Mouse (Mus musculus) heart, adult 11 months (tissue): ENCODE measurements around the gene Gm21987.
"Not testable (repeated sequence)": the region's sequence is repeated elsewhere in the genome, so short reads cannot be mapped to it uniquely, and the experiment has no call there.

Experiments used
- DNase-seq: peaks from one replicate; pipeline ENCODE4 v3.0.0; 2022

The Gm21987 gene

DNA sequence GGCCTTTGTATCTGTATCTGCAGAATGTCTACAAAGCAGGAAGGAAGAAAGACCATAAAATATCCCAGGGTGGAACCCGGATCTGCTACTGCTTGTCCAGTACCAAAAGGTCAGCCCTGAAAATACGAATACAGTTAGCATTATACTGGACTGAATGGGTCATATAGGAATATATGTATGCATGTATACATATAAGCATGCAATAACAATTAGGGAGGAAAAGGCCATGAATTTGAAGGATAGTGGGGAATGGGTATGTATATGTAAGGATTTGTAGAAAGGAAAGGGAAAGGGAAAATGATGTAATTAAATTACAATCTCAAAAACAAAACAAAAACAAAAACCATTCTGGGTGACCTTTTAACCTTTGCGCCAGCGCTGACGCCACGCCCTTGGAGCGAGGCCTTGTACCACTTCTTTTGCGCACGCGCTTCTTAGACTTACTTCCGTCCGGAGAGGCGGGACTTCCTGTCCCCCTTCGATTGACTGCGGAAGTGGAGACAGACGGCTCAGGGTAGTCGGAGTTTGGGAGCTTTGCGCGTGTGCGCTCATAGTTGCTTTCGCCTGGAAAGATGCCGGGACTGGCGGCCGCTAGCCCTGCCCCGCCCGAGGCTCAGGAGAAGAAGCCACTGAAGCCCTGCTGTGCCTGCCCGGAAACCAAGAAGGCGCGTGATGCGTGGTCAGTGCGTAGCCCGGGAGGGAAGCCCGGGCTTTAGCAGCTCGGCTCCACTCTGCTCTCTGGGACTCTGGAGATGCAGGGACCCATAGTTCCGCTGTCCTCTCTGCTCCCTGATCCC is at the start of gene Gm21987, which contains the start of gene Cox17:
Gene Gm21987 (plus strand): TSS at position 512 of the 797 bp plus-strand sequence.
Gene Cox17 (plus strand): TSS at position 463 of the 797 bp plus-strand sequence.
- peak; percentile 100 for DNase-seq

DNA sequence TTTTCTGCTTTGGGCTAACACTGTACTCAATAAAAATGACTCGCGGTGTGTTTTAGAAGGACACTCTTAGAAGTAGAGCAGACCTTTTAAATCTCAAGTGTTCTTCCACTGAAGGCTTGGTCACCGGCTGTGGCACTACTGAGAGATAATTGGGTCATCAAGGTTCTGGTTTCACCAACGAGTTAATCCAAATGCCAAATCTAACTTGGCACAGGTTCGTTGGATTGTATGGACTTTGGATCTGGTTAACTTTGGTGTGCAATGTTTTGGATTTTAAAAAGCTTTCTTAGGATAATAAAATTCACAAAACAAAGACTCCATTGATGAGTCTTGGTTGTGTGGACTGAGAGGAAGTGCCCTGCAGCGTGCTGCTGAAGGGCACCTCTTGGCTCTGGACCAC is 48.4 kb upstream of the Gm21987 start:
- DNase-seq: no peak

DNA sequence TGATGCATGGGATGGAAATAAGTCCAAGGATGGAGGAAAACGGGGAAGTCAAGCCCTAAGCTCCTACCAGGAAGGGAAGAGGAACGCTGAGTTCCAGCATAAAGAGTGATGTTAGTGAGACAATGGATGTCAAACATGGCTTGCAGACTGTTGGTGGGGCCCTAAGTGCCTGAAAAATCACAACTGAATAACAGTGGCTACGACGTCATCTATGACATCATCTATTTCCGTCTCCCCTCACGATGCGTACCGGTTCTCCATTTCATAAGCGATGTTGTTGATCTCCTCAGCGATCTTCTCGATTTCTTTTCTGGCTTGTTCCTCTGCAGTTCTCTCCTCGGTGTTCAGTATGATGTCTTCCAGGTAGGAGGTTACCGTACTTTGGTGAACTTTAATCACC is 44.5 kb upstream of the Gm21987 start:
- no peak for DNase-seq

DNA sequence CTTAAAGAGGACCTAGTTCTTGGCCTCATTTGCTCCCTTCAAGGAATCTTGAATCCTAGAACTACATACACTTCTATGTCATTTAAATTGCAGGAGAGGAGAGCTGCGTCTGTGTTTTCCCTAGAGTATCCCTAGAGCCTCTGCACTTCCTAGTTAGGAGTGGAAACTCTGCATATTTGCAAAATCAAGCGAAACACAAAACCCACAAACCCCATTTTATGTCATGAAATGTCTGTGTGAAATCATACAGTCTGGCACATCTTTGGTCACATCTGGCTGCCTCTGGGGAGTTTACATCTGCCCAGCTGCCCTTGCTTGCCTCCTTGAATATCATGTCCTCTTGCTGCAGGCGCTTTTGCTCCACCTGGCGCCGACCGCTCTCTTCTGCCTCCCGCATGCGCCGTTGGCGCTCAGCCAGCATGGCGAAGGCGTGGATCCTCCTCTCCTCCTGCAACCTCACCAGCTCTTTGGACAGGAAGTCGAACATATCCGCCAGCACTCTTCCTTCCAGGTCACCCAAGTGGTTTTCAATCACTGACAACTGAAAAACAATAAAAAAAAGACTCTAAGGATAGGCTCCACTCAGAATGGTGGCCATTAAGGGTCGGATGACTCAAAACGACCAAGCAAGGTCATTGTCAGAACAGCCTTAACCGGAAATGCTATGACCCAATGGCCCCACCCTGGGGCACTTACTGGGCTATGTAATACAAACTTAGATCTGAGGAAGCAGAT is 42.2 kb upstream of the Gm21987 start:
- DNase-seq: peak; percentile 86

DNA sequence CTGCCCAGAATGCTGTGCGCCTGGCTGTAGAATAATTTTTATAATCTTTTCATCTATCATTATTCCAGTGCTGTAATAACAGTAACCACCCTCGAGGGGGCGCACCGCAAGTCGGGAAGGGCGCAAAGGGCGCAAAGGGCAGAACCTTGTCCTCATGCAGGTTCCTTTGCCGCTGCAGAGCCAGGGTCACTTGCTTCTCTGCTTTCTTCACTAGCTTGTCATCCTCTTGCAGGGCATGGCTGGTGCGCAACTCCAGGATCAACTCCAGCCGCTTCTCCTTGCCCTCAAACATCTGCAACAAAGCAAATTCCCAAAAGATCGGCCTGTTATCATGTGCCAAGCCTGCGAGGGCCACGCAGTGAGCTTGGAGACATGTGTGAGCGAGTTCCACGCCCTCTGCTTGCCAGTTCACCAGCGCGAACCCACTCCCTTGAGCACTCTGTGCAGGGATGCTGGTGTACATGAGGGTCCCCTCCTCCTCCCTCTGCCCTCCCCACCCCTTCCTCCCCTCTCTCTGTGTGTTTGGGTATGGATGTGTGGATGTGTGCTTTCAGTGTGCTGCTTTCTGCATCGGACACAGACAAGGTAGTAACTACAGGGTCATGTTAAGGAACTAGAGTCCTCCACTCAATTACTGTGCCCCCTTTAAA is 40.1 kb upstream of the Gm21987 start:
- DNase-seq: no peak

DNA sequence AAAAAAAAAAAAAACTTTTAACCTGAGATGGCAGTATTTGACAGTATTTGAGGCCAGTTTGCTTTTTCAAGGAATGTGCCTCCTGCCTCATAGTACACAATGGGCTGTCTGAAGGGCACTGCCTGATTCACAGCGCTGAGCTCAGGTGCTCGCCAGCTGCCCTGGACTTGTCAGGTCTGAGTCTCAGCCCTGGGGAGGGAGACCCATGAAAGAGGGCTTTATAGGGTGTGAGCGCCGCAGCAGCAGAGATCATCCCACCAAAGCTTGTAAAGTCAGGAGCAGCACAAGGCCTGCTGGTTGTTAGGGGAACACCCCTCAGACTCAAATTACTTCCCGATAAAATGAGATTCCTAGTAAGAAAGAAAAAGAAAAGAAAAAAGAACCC is 39.6 kb upstream of the Gm21987 start:
- no peak for DNase-seq

DNA sequence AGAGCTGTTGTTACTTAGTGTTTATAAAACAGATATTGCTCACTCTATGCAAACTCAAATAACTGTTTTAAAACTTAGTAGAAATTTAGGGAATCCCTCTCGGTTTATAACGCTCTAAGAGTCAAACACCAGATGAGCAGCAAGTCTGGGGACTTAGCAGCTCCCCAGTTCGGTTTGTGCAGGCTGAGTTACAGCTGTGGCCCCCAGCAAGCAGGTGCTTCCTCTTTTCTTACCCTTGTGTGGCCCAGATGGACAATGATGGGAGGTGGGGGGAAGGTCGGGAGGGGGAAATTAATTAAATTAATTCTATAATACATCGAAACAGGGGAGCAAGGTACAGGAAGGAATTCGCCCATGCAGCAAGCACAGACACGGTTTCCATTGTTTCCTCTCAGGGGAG is 39.2 kb upstream of the Gm21987 start:
- DNase-seq: no peak

DNA sequence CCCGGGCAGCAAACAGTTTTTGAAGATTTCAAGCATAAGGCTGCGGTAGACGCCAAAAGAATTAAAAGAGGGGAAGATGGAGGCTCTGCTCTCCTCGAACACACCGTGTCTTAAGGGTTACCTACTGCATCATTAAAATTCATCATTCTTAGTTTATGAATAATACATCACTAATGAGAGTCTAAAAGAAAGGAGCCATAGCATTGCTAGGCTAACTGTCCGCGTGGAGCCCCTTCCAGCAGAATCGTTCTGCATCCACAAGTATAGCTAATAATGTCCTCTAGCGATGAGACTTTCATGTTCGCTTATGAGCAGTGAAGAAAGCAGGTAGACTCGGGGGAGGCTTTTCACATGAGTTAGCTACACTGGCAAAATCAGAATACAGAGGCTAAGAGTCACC is 38.6 kb upstream of the Gm21987 start:
- DNase-seq: no peak

DNA sequence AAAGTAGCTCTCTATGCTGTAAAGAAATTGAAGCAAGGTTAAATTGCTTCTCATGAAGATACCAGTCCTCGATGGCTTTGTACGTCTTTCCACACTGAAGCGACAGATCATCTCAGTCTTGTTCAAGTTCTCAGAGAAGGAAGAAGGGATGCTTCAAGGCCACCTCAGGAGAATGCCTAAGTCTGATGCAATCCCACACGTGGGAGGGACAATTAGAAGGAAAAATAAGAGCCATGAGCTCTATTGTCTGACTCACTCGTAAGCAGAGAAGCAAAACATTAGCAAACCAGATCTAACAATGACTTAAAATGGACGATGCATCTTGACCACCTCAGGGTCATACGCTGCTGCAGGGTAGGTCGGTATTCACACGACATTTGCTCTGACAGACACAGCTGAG is 28.3 kb upstream of the Gm21987 start:
- no peak for DNase-seq

DNA sequence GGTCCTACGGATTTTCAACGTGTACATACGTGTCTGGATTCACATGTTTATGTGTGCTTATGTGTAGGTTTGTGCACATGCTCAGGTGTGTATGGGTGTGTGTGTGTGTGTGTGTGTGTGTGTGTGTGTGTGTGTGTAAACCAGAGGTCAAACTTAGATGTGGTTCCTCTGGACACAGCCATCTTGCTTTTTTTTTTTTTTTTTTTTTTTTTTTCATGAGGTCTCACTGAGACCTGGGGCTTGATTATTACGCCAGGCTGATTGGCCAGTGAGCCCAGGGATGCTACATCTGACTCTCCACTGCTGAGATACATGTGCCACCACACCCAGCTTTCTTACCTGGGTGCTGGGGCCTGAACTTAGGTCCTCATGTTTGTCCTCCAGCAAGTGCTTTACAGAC is 27.8 kb upstream of the Gm21987 start:
- DNase-seq: no peak

DNA sequence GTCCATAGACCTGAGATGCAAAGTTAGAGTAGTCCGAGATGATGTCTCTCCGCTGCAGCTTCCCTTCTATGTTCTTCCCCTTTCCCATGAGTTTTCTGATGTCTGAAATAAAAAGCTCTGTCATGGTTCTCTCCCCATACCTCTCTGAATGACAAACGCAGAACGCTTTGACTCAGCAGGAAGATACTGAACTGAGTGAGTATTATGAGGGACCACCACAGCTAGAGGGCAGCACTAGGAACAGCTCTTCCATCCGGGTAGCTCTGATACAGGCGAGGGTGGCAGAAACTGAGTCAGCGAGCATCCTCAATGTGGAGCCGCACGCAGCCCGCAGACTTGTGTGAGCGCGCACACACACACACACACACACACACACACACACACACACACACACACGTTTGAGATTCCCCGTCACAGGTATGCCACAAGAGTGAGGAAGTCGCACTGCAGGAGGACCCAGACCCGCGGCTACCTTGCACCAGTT is 25.3 kb upstream of the Gm21987 start:
- no peak for DNase-seq

DNA sequence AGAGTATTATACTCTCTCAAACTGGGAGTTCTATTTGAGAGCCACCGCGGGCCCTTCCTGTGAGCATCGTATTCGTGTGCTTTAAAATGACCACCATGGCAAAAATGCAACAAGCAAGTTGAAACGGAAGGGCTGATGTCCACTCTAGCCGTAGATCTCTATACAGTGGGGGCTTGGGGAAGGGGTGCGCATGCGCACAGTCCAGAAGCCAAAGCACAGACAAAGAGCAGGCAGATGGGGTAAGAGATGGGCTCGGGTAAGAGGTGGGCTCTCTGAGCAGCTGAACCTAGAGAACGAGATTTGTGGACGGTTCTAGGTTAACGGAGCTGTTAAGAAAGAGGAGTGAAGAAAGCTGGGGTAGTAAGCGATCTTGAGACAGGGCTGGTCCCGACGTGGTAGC is 22.5 kb upstream of the Gm21987 start:
- DNase-seq: no peak

DNA sequence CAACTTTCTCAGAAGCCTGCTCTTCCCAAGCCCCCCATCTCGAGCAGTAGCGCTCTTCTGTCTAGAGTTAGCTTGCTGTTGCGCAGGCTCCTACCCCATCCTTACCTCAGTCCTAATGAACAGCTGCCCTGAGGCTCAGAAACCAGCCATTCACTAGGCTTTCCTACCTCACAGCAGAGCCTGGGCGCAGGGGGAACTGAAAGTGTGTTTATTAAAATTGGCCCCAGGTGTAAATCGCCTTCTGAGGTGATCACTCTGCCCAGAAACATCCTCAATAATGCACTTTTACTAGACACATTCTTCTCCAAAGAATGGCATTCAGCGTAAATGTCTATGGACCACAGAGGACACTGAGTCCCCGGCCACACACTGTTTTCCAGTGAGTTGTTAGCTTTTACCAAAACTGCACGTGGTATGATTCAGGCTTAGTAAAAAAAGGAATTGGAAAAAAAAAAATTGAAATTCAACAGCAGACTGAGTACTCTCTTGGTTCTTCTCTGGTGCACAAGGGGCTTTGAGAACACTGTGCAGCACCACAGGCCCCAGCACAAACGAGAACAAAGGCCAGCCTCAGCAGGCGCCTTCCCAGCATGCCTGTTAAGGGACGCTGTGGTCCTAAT is 20.0 kb upstream of the Gm21987 start:
- DNase-seq: no peak

DNA sequence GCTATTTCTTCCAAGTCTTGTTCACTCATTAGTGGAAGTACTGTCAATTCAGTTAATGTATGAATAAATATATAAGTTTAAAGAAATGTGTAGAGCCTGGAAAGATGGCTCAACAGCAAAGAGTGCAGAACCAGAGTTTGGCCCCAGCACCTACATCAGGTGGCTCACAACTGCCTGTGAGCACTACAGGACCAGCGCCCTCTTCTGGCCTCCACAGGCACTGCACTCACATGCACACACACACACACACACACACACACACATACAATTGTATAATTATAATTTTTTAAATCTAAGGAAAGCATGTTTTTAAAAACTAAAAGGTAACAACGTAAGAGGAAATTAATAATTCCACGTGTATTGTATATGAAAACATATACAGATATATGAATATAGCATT is 17.5 kb upstream of the Gm21987 start:
- DNase-seq: no peak

DNA sequence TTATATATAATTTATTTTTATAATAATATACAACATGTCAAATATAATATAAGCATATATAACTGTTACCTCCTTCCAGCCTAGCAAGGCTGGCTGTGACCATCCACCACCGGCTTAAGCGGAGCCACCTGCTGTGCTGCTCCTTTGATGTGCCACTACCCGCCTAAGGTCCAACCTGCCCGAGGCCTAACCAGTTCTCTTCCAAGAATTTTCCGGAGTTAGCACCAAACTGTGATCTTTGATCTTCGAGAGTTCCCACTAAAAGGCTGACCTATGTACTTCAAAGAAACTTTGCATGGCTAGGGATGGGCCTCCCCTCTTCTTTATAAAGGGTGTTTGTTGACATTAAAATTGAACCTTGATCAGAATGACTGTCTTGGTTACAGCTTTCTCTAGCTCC is 12.4 kb upstream of the Gm21987 start:
- DNase-seq: no peak

DNA sequence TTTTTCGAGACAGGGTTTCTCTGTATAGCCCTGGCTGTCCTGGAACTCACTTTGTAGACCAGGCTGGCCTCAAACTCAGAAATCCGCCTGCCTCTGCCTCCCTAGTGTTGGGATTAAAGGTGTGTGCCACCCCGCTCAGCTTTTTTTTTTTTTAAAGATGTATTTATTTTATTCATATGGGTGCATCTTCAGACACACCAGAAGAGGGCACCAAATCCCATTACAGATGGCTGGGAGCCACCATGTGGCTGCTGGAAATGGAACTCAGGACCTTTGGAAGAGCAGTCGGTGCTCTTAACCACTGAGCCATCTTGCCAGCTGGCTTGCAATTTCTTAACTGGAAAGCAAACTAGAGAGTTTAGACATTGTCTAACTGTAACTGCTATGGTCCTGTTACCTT is 8.8 kb upstream of the Gm21987 start:
- DNase-seq: not testable (repeated sequence)

DNA sequence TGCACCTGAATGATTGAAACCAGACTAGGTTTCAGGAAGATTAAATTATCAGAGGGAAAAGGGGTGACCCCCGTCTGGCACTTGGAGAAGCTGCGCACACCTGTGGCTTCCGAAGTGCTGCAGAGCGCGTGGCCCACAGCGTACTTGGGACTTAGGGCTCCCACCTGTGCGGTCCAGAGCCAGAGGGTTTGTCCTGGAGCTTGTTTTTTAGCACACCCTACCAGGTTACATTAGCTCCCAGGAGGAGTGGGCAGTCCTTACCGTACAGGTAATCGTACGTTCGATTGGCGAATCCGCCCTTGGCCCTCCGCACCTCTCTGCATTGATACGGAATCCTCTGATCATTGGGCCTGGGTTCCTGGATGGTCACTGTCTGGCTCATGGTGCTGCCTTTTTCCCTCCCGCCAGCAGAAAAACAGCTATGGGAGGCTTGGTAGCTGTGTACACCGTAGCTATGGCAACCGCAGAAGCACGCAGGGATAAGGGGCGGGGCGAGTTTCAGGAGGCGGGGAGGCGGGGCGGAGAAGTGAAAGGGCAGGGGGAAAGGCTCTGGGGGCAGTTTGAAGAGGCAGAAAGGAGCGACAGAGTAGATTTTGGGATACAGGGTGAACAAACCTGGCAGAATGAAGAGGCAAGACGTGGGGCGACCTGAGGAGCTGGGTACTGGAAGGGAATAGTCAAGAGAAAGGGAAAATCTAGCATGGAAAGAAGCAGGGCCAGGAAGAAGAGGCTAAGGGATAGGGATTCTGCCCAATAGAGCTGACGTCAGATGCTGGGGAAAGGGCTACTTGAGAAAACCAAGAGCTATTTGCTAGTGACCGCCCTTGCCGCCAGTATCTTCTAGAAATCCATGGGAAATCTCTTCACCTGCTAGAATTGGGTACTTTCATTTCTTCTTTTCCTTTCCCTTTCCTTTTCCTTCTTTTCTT is 5.2 kb upstream of the Gm21987 start, which contains the start of gene Maats1:
Gene Maats1 (minus strand): TSS at position 748 of the 929 bp plus-strand sequence.
- peak; percentile 98 for DNase-seq

DNA sequence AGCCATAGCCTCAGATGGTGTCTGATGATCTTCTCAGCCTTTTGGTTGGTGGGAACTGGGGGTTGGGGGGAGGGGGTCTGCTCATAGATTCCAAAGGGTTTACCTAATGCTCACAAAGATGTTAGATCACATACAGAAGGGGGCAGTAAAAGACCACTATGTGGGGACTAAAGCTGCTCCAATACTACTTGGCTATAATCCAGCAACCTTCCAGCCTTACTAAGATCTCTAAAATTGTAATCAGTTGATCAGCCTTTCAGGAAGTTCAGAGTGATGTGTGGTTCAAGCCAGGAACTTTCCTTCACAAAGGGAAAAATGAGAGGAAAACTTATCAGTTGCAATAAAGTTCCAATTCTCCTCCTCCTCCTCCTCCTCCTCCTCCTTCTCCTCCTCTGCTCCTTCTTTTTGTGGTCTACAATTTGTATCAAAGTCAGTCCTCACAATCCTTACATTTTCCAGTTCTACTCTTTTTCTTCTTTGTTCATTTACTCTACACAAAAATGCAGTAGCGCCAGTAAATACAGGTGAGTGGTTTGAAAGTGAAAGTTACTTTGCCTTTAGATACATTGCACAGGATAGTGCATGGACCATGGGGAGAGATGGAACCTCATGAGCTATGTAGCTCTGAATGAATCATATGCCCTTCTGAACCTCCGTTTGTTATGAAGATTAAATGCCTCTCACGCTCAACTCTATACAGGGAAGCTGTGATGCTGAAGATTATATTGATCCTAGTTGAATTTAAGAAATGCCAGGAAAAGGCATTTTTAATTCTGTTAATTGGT is 1.7 kb upstream of the Gm21987 start:
- peak; percentile 79 for DNase-seq

DNA sequence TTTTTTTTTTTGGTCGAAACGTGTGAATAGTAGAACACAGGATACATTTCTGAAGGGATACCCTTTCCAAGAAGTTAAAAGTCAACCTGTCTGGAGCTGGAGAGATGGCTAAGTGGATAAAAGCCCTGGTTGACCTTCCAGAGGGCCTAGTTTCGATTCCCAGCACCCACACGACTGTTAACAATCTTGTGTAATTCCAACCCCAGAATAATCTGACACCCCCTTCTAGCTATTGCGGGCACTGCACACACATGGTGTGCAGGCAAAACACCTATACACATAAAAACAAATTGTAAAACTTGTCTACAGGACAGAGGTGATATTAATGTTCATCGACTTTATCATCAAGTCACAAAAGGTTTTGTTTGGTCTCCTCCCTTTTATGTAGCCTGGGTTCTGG is 748 bp downstream of the Gm21987 start:
- no peak for DNase-seq

DNA sequence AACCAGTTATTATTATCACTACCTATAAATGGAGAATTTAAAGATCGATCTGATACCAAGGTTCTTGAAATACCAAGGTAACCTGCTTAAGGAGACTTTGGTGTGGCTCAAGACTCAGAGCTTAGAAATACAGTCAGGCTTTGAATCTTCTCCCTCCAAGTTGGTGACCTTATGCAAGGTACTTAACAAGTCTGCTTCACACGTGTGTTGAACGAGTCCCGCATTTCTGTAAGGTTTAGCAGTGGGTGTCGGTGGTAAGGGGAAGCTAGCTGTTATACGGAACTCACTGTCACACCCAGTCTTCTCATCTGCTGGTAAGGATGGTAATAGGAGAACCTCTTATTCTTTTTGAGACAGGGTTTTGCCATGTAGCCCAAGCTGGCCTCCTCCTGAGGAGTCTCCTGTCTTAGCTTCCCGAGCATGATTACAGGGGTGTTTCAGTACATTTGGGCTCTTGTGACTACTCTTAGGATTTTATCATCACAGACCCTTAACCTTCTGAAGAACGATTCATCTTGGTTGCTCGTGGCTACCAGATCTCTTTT is 1.4 kb downstream of the Gm21987 start:
- DNase-seq: peak; percentile 64

DNA sequence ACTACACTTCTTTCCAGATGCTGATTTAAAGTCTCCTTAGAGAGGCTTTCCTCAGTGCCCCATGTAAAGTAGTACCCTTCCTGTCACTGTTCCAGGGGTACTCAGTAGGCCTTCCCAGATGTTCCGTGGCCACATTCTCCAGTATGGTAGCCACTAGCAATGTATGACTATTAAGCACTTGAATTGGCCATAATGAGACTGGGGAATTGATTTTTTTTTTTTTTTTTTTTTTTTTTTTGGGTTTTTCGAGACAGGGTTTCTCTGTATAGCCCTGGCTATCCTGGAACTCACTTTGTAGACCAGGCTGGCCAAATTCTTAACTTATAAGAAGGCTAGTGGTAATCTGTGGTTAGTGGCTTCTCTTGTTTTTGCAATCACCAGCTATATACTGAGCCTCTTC is 3.0 kb downstream of the Gm21987 start:
- DNase-seq: no peak
